Mouse (Mus musculus) intestine, embryonic 14.5 days (tissue): ENCODE results near the gene Rhbdf2. TPM values are rescaled to one million over a fixed set of nuclear protein-coding genes. Genes with fewer than 3 reads are reported as not detected.
A peak's percentile ranks its signal among the peaks of the same experiment; 100 is the strongest.
"Not testable (repeated sequence)": the region's sequence is repeated elsewhere in the genome, so short reads cannot be mapped to it uniquely, and the experiment has no call there.

Source experiments
- ATAC-seq: fragments of 200-750 bp; cut with Nextera tagmentation; replicated peaks from 2 replicates; pipeline ENCODE4 v1.8.0; 2017; ENCODE audit warnings: low read depth, moderate number of reproducible peaks, moderate TSS enrichment, moderate library complexity; ENCODE audit not compliant: low FRiP score, low TSS enrichment
- DNase-seq: peaks from one replicate; pipeline ENCODE4 v3.0.0-alpha.2; 2018; ENCODE audit warnings: low spot score
- H3K27ac ChIP-seq: fragments of 300-500 bp; sonication (generic); 2 replicates; pipeline ENCODE4 v1.5.1; 2014; ENCODE audit warnings: low read depth, mild to moderate bottlenecking, control low read depth
- H3K27me3 ChIP-seq: fragments of 300-500 bp; sonication (generic); replicated peaks from 2 replicates; pipeline ENCODE4 v1.6.1; 2014; ENCODE audit warnings: low read length, control low read depth; ENCODE audit not compliant: control insufficient read depth, insufficient read depth
- H3K36me3 ChIP-seq: fragments of 300-500 bp; sonication (generic); 2 replicates; pipeline ENCODE4 v1.6.1; 2014; ENCODE audit warnings: low read length, control low read depth; ENCODE audit not compliant: control insufficient read depth, insufficient read depth
- H3K4me1 ChIP-seq: fragments of 300-500 bp; sonication (generic); replicated peaks from 2 replicates; pipeline ENCODE4 v1.6.1; 2014; ENCODE audit warnings: low read length, control low read depth, mixed read lengths; ENCODE audit not compliant: control insufficient read depth, insufficient read depth
- H3K4me2 ChIP-seq: fragments of 300-500 bp; sonication (generic); 2 replicates; pipeline ENCODE4 v1.6.1; 2014; ENCODE audit warnings: low read length
- H3K4me3 ChIP-seq: fragments of 300-500 bp; sonication (generic); 2 replicates; pipeline ENCODE4 v1.5.1; 2014; ENCODE audit warnings: low read depth, low read length, control low read depth, mixed read lengths
- H3K9ac ChIP-seq: fragments of 300-500 bp; sonication (generic); 2 replicates; pipeline ENCODE4 v1.6.1; 2014; ENCODE audit warnings: mild to moderate bottlenecking, low read length
- H3K9me3 ChIP-seq: fragments of 300-500 bp; sonication (generic); 2 replicates; pipeline ENCODE4 v1.6.1; 2016; ENCODE audit warnings: low read length, control low read depth; ENCODE audit not compliant: control insufficient read depth
- WGBS: fragments of 180-500 bp; shearing (Covaris S2); extraction: QIAGEN DNeasy Blood & Tissue Kit; methylation state at CpG from one replicate; pipeline ENCODE4 v1.1.7; 2014; 5-methylcytosine and 5-hydroxymethylcytosine counted together
- polyA plus RNA-seq: library from polyadenylated mRNA; unstranded; fragments of >200 nt; fragmentation: Nextera tagmentation; extraction: Ambion mirVana; gene quantifications from 2 replicates; pipeline ENCODE4 v1.2.1, GENCODE M21; 2014

Gene Rhbdf2
- 5.7 and 5.9 TPM in 2 replicates for polyA plus RNA-seq

GRCm38 (mm10) chr11:116626299-116627071 is at the start of gene Rhbdf2:
TSS of gene Rhbdf2 (minus strand) at chr11:116627019.
- Histone ChIP-seq H3K9me3 (no peaks in the 10 kb centered on the region), H3K27me3 (no peaks in the 10 kb centered on the region), H3K27ac (no peak within 1 kb of the TSS), H3K9ac (no peak within 1 kb of the TSS), H3K36me3 (no peaks in the 10 kb centered on the region), H3K4me2 (no peak within 1 kb of the TSS), H3K4me3 (no peak within 1 kb of the TSS), H3K4me1 (peaks cover 16% of the 10 kb centered on the region)
- ATAC-seq: no peak
- 72% methylated on average over 10 of the region's 10 CpGs for WGBS
- DNase-seq: no peak

GRCm38 (mm10) chr11:116676175-116676976 is 49.6 kb upstream of the Rhbdf2 start:
- H3K4me1 ChIP-seq: peaks cover 9% of the 10 kb centered on the region
- H3K4me3 ChIP-seq: no peak overlapping the region
- DNase-seq (no peak), ATAC-seq (no peak)
- no peaks in the 10 kb centered on the region for H3K9me3 ChIP-seq
- no peak overlapping the region for H3K4me2 ChIP-seq
- no peak overlapping the region for H3K27ac ChIP-seq
- 88% methylated on average over 14 of the region's 14 CpGs for WGBS
- H3K9ac ChIP-seq: no peak overlapping the region
- H3K36me3 ChIP-seq: peaks cover 68% of the 10 kb centered on the region
- H3K27me3 ChIP-seq: no peaks in the 10 kb centered on the region

GRCm38 (mm10) chr11:116675429-116675828 is 48.6 kb upstream of the Rhbdf2 start:
- not testable (repeated sequence) for H3K27ac ChIP-seq, H3K4me2 ChIP-seq, ATAC-seq, H3K4me3 ChIP-seq, H3K9ac ChIP-seq, H3K27me3 ChIP-seq, DNase-seq, H3K9me3 ChIP-seq
- H3K4me1 ChIP-seq: peaks cover 13% of the 10 kb centered on the region
- peaks cover 62% of the 10 kb centered on the region for H3K36me3 ChIP-seq
- WGBS: 78% methylated on average over 6 of the region's 6 CpGs

- Histone ChIP-seq H3K9me3 (no peaks in the 10 kb centered on the region), H3K4me2 (no peak overlapping the region), H3K4me3 (no peak overlapping the region), H3K27ac (no peak overlapping the region), H3K36me3 (peaks cover 62% of the 10 kb centered on the region), H3K9ac (no peak overlapping the region), H3K27me3 (no peaks in the 10 kb centered on the region), H3K4me1 (peaks cover 14% of the 10 kb centered on the region)
- ATAC-seq (no peak), DNase-seq (no peak)
- WGBS: 81% methylated on average over 7 of the region's 7 CpGs
Observed at GRCm38 (mm10) chr11:116674616-116675379, 48.0 kb upstream of the Rhbdf2 start.

GRCm38 (mm10) chr11:116673410-116673809 is 46.6 kb upstream of the Rhbdf2 start:
- Histone ChIP-seq H3K27ac (no peak overlapping the region), H3K4me1 (peaks cover 15% of the 10 kb centered on the region), H3K9ac (peak overlapping the region; percentile 93), H3K4me2 (peak overlapping the region; percentile 82; the same call in 1 of the 2 replicates), H3K36me3 (peaks cover 54% of the 10 kb centered on the region), H3K27me3 (no peaks in the 10 kb centered on the region), H3K4me3 (peak overlapping the region; percentile 71; the same call in 1 of the 2 replicates), H3K9me3 (no peaks in the 10 kb centered on the region)
- DNase-seq (no peak), ATAC-seq (no peak)
- WGBS: 84% methylated on average over 2 of the region's 2 CpGs

GRCm38 (mm10) chr11:116672595-116672994 is 45.8 kb upstream of the Rhbdf2 start:
- no peaks in the 10 kb centered on the region for H3K27me3 ChIP-seq
- peaks cover 15% of the 10 kb centered on the region for H3K4me1 ChIP-seq
- ATAC-seq (no peak), DNase-seq (no peak)
- 14% methylated on average over 7 of the region's 7 CpGs for WGBS
- peaks cover 48% of the 10 kb centered on the region for H3K36me3 ChIP-seq
- H3K4me3 ChIP-seq: peak overlapping the region; percentile 71
- H3K4me2 ChIP-seq: peak overlapping the region; percentile 82
- H3K27ac ChIP-seq: no peak overlapping the region
- no peaks in the 10 kb centered on the region for H3K9me3 ChIP-seq
- H3K9ac ChIP-seq: peak overlapping the region; percentile 93

GRCm38 (mm10) chr11:116671845-116672434 is 45.1 kb upstream of the Rhbdf2 start:
- Histone ChIP-seq H3K27me3 (no peaks in the 10 kb centered on the region), H3K36me3 (peaks cover 42% of the 10 kb centered on the region), H3K4me3 (peak overlapping the region; percentile 71), H3K4me2 (peak overlapping the region; percentile 82), H3K9me3 (no peaks in the 10 kb centered on the region), H3K27ac (peak overlapping the region; percentile 66), H3K4me1 (peaks cover 15% of the 10 kb centered on the region), H3K9ac (peak overlapping the region; percentile 93)
- DNase-seq (peak; percentile 69), ATAC-seq (no peak; the same call in 1 of the 2 replicates)
- under 1% methylated on average over 24 of the region's 24 CpGs for WGBS
